Mouse (Mus musculus): ENCODE data around the gene Kdm1a. TPM values are rescaled to one million over a fixed set of nuclear protein-coding genes. Genes with fewer than 3 reads are reported as not detected.

The Kdm1a gene
- total RNA-seq, 2 experiments from 2014 or later, result 17.9 TPM

- no peak for DNase-seq (ENCODE audit: low spot score)
These were observed 56.1 kb downstream of the Kdm1a start for GRCm38 (mm10) chr4:136546279-136547045.

- no peak for DNase-seq (ENCODE audit: low spot score)
These were observed 57.4 kb downstream of the Kdm1a start for GRCm38 (mm10) chr4:136545151-136545550.

DNA sequence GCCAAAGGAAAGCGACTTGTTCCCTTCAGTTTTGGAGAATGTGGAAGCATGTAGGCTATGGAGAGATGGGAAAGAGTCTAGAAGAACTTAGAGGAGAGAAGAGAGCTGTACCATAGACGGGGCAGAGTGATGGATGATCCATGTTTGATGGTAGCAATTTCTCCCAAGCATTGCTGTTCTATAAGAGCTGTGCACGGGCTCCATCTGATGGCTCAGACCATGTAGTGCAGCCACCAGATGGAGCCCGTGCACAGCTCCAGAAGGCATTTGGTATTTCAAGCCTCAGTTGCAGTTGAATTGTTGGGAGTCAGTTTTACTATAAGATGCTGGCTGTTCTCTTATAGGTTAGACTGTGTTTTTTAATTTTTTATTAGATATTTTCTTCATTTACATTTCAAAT, 76.1 kb downstream of the Kdm1a start:
- DNase-seq (ENCODE audit: low spot score), result peak; percentile 44

DNA sequence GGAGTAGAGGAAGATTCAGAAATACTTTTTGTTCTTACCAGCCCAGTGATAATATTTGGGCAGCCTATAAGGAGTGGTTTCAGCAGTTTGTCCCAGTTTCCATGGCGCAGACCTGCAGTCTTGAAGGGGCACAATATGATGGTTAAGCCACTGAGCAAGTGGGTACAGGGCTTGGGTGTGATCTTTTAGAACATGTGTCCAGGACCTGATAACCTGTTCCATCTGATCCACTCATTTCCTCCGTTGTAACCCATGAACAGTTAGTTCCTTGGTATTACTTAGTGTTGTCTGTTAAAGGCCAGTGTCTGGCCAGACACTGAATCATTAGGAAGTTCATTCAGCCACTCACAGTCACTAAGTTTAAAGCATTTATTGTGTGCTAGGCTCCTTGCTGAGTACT, 78.2 kb downstream of the Kdm1a start:
- no peak for DNase-seq (ENCODE audit: low spot score)

DNA sequence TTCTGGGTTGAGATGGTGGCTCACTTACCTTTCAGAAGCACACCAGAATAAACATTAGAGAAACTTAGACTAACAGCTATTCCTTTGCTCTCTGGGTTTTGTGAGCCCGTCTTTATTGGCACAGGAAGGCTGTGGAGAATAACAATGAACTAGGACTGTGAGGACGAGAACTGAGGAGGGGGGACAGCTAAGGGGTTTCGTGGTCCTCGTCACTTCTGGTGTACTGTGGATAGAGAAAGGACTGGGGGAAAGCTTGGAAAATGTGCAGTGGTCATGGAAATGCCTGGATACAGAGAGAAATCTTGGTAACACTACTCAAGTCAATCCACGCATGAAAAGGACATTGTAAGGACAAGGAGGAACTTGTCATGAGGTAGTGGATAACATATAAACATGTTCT, 80.6 kb downstream of the Kdm1a start:
- no peak for DNase-seq (ENCODE audit: low spot score)

DNA sequence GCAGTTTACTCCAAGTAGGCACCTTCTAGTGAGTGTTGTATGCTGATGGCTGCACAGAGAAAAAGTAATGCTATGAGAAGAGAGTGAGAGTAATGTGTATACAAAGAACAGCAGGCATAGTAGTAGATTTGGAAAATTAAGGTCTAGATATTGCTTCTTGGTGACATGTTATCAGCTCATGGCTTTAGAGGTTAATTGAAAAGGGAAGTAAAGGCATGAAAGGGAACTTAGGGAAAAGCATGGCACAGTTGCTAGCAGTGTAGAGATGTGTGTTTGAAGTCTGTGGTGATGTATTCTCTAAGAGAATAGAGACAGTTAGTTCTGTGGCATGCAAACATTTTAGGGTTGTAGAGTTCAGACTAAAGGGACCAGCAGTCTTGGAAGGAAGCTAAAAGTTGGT, 82.7 kb downstream of the Kdm1a start:
- DNase-seq (ENCODE audit: low spot score), result no peak

DNA sequence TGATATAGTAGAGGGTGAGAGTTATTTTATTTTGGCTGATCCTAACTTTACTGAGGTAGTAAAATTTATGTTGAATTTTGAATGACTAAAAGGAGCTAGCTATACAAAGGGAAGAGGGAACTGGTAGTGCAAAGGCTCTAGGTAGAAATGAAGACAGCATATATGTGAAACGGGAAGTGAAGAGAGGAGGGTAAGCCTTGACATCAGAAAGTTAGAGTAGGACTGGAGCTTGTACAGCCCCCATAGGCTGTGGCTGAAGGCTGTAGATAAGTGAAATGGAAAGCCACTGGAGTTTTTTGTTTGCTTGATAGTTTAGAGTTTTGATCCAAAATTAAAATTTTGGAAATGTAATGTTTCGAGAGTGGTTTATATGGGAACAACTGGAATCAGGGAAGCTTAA, 83.9 kb downstream of the Kdm1a start:
- no peak for DNase-seq (ENCODE audit: low spot score)

DNA sequence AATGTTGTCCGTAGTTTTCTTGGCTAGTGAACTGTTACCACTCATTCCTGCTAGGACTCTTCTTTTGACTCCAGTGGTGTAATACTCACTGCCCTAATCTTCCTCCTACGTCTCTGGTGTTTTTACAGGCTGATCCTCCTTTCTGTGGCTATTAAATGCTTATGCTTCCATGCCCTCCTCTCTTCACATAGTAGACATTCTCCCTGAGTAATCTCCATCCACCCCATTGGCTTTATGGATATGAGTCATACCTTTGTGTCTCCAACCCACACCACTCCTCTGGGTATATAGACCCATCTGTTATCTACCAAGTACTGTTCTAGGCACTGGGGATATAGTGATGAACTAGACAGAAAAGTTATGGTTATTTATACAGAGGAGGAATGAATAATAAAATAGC, 84.4 kb downstream of the Kdm1a start:
- DNase-seq (ENCODE audit: low spot score), result no peak

- peak; percentile 7 for DNase-seq (ENCODE audit: low spot score)
These were observed 89.6 kb downstream of the Kdm1a start for GRCm38 (mm10) chr4:136512905-136513304.

- DNase-seq (ENCODE audit: low spot score), result no peak
These were observed 90.8 kb downstream of the Kdm1a start for GRCm38 (mm10) chr4:136511708-136512107.

- DNase-seq (ENCODE audit: low spot score), result no peak
These were observed 92.7 kb downstream of the Kdm1a start for GRCm38 (mm10) chr4:136509857-136510256.

DNA sequence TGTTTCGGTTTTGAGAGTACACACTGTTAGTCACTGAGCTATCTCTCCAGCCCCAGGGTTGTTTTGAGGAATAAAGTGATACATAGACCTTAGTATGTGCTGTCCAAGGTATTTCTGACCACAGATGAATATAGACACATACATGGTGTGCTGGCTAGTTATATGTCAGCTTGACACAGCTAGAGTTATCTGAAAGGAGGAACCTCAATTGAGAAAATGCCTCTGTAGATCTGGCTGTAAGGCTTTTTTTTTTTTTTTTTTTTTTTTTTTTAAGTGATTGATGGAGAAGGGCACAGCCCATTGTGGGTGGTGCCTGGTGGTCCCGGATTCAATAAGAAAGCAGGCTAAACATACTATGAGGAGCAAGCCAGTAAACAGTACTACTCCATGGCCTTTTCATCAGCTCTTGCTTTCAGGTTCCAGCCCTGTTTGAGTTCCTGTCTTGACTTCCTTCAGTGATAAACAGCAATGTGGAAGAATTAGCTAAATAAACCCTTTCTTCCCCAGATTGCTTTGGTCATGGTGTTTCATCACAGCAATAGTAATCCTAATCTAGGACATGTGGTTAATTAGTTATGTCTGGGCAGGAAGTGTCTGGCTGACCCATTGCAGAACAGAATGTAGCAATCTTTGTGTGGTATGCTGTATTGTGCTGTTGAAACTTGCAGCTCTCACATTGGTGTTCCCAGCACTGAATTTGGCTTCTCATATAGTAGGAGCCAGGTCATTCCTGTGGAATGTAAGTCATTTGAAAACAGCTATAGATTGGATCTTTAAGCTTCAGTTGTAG, 96.9 kb downstream of the Kdm1a start:
- no peak for DNase-seq (ENCODE audit: low spot score)

Small RNA genes within 50 kb of the gene (microRNA-seq; reads per million reads assigned to microRNA genes)
- not detected for gene Gm22180

Other genes with a start within 250 kb of the Kdm1a start
- gene Htr1d, start 179.2 kb downstream of the Kdm1a start, total RNA-seq (2021), result not detected
- gene 6030445D17Rik, start 140.5 kb downstream of the Kdm1a start, total RNA-seq (2021), result under 1 TPM in 1 of 2 experiments, not detected in 1; 0.12 TPM
- 10 to 100 TPM; 10.1 to 18.3 TPM for gene Luzp1, start 133.0 kb downstream of the Kdm1a start, total RNA-seq (2021)
- gene Tex46, start 7.7 kb upstream of the Kdm1a start, total RNA-seq (2021), result not detected
- gene Lactbl1, start 19.9 kb upstream of the Kdm1a start, total RNA-seq (2021), result not detected
- gene Ephb2, start 233.3 kb upstream of the Kdm1a start, total RNA-seq (2021), result under 1 TPM; 0.53 to 0.74 TPM

Measured in gastrocnemius, adult 18-20 months (tissue).